Mouse (Mus musculus) c-Kit-positive CD71-positive TER-119-negative erythroid progenitor cells, embryonic 14.5 days (primary cell): Measurements from ENCODE around the gene Wdr81.
A peak's percentile ranks its signal among the peaks of the same experiment; 100 is the strongest.

Experiments
- DNase-seq: peaks from one replicate; pipeline ENCODE4 v3.0.0-alpha.2; 2013; ENCODE audit warnings: low read depth

Gene Wdr81

GRCm38 (mm10) chr11:75438194-75438593 lies 16.3 kb downstream of the Wdr81 start:
- no peak for DNase-seq

DNA sequence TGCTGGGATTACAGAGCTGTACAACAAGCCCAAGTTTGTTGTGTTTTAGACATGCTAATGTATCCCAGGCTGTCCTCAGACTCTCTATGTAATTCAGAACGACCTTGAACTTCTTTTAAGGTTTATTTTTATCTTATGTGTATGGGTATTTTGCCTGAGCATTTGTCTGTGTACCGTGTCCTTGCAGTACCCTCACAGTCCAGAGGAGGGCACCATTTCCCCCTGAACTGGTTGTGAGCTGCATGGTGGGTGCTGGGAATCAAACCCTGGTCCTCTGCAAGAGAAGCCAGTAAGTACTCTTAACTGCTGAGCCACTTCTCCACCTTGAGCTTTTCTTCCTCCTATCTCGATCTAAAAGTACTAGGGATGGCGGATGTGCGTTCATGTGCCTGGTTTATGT lies 20.4 kb downstream of the Wdr81 start:
- DNase-seq = no peak

DNA sequence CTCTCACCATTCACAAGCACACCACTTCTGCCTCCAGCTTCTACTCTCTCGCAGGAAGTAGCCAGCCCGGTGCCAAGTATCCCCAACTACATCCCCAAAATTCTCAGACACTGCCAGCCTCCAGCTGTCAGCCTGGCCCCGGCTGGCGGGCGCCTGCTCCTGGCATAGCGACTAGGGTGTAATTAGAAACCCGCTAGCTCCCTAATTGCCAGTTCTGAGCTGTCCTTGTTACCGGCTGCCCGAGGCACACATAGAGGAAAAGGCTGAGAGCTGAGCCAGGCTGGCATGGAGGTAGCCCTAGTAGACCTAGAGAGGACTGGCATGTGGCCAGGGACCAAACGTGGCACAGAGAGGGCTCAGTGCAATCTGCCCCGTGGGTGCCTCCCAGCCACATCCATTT lies 23.2 kb downstream of the Wdr81 start:
- no peak for DNase-seq

DNA sequence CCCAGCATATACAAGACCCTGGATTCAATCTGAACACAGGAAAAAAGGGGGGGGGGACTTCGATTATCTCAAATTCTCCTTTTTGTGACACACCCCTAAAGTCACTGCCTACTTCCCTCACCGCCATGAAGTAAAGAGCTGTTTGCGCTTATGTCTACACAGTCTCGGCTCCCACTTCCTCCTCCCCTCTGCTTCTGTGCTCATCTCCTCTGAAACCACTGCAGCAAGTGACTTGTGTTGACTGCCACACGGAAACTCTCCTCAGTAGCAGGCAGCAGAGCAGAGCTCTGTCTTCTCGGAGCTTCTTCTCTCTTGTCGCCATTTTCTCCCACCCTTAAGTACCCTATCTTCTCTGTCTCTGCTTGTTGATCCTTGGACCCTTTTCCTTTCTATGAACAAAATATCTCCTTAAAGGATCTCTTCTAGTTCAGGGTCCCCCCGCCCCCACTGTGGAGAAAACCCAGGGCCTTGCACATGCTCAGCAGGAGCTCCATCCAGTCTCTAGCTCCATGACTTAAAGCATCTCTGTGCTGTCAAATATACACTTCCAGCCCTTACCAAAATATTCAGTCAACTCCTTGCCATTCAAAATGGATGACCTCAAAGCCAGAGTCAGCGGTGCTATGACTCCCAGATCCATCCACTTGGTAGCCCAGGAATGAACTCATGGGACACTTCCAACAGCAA lies 25.4 kb downstream of the Wdr81 start:
- no peak for DNase-seq

- no peak for DNase-seq
These were observed 30.1 kb downstream of the Wdr81 start for GRCm38 (mm10) chr11:75424459-75424858.

DNA sequence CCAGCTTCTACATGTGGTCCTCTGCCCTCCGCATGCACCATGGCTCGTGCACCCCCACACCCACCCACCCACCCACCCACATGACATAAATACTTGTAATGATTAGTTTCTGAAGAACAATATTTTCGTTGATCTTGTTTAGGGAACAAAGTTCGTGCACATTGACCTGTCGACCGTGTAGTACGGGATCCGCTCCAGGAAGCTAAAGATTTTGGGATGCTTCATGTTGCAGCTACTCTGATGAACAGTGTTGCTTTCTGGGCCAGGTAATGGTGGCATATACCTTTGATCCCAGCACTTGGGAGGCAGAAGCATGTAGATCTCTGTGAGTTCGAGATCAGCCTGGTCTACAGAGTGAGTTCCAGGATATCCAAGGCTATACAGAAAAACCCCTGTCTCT lies 30.5 kb downstream of the Wdr81 start:
- no peak for DNase-seq

- DNase-seq = no peak
These were observed 31.4 kb downstream of the Wdr81 start for GRCm38 (mm10) chr11:75423091-75423490.

GRCm38 (mm10) chr11:75422013-75422792 lies 32.3 kb downstream of the Wdr81 start, which contains the start of gene Serpinf1:
Serpinf1 (minus strand) TSS chr11:75422701.
- no peak for DNase-seq

GRCm38 (mm10) chr11:75421375-75422012 lies 33.0 kb downstream of the Wdr81 start:
- DNase-seq = no peak

DNA sequence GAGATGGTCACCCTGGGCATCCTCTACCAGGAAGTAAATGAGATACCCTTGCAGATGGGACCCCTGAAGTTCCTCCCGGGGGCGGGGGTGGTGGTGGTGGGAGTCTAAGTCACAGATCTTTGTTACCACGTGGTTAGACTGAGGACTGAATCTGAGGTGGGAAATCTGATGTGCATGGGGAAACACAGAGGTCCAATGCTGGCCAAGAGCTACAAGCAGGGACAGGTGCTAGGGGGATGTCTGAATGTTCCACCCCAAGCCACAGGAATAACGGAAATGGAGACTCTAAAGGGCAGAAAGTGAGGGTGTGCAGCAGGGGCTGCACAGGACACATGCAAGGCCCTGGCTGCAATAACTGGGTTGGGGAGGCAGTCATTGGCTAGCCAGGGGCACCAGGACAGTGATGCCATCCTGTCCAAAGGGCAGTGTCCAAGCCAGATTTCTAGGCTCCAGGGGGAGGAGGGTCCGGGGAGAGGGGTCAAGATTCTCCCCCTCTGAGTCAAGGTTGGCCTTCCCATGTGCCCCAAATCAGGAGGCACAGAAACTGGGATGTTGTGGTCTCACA lies 33.6 kb downstream of the Wdr81 start:
- no peak for DNase-seq

- DNase-seq = no peak
These were observed 34.5 kb downstream of the Wdr81 start for GRCm38 (mm10) chr11:75420037-75420436.

GRCm38 (mm10) chr11:75415994-75416393 lies 38.5 kb downstream of the Wdr81 start:
- no peak for DNase-seq

- DNase-seq = no peak
These were observed 39.4 kb downstream of the Wdr81 start for GRCm38 (mm10) chr11:75415096-75415495.

- no peak for DNase-seq
These were observed 43.9 kb downstream of the Wdr81 start for GRCm38 (mm10) chr11:75410591-75410990.

- DNase-seq = no peak
These were observed 44.6 kb downstream of the Wdr81 start for GRCm38 (mm10) chr11:75409679-75410575.

DNA sequence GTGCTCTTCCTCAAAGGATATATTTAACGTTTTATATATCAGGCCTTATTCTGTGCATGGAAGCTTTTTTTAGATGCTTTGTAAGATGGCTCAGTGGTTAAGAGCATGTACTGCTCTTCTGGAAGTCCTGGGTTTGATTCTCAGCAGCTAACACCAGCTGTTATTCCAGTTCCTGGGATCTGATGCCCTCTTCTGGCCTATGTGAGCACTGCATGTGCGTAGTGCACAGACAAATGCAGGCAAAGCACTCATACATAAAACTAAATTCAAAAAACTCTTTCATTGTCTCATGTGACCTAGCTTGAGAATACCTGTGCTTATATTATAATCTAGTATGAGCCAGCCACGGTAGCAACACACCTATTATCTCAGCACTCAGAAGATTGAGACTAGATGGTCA lies 47.7 kb downstream of the Wdr81 start:
- peak; percentile 41 for DNase-seq

GRCm38 (mm10) chr11:75406104-75406503 lies 48.4 kb downstream of the Wdr81 start:
- no peak for DNase-seq

GRCm38 (mm10) chr11:75404801-75405200 lies 49.7 kb downstream of the Wdr81 start:
- no peak for DNase-seq

DNA sequence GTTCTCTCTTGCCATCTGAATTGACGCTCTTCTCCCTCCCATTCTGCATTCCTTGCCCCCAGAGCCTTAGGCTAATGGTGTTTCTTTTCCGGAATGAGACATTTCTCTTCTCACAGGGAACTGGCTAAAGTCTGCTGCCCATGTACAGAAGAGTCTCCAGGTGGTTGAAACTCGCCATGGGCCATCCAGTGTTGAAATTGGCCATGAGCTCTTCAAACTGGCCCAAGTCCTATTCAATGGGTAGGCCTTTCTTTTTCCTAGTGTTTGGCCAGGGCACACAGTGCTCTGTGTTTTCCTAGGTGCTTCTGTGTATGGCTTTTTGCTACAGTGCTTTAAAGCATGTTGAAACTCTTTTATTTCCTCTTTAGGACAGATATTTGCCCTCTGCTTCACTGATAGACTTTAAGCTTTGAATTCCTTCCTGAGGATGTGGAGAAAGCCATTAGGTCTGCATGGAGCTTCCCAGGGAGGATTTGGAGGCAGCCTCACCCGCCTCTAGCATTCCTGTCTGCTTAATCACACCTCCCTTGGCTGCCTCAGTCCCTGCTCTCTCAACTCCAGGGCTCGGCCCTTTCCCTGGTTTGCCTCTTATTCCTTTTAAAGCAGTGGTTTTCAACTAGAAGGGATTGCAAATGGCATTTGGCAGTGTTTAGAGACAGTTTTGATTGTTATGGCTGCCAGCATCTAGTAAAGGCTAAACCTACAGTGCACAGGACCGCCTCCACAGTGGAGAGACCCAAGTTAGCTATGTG lies 51.0 kb downstream of the Wdr81 start:
- DNase-seq = no peak

DNA sequence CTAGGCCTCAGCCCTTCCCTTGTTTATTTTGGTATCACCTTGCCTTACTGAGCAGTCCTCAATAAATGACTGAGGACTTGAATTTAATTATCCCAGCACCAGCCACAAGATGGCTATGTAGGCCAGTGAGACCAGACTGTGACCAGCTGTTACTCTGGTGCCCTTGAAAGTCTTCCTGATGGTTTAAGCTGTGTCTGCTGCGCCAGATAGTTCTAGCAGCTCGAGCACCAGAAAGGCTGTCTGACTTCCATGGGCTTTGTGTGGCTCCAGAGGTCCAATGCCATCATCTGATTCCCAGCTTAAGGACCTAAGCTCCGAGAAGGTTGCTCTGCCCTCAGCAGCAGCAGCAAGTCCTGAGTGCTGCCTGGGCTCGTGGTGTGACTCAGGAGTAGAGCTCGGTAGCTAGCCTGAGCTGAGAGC lies 52.2 kb downstream of the Wdr81 start:
- no peak for DNase-seq

DNA sequence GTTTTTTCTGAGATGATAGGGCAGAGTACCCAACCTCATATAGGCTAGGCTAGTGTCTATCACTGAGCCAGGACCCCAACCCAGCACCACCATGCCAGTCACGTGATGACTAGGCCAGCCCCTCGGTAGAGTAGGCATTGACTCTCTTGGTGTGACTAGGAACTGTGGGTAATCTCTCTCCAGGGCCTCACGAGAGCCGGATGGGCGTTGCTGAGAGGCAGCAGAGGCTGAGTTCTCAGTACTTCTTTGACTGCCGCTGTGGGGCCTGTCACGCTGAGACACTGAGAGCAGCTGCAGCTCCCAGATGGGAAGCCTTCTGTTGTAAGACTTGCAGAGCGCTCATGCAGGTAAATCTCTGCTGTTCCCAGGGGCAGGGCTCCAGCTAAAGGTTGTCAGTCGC lies 54.4 kb downstream of the Wdr81 start:
- DNase-seq = no peak
